Mouse (Mus musculus) kidney, adult 2 months (tissue): ENCODE results near the gene Pafah1b1.

Experiments used
- CTCF ChIP-seq: fragments of 200-500 bp; conservative IDR thresholded peaks from 2 replicates; pipeline ENCODE4 v1.5.1; 2011; ENCODE audit warnings: low read depth, mild to moderate bottlenecking, control low read depth, low read length, moderate library complexity, mixed read lengths; ENCODE audit not compliant: insufficient read depth, insufficient read length
- POLR2A ChIP-seq: fragments of 200-500 bp; IDR thresholded peaks from one replicate; pipeline ENCODE4 v1.6.1; 2011; ENCODE audit warnings: low read depth, low read length, control low read depth

GRCm38 (mm10) chr11:74771234-74771633 is 46.8 kb upstream of the Pafah1b1 start:
- no peak for TF ChIP-seq POLR2A
- no peak for TF ChIP-seq CTCF
